Mouse (Mus musculus): ENCODE measurements around the gene Jpt1. TPM values are rescaled to one million over a fixed set of nuclear protein-coding genes. Genes with fewer than 3 reads are reported as not detected.
"Not testable (repeated sequence)": the region's sequence is repeated elsewhere in the genome, so short reads cannot be mapped to it uniquely, and the experiment has no call there.

Gene Jpt1
- polyA plus RNA-seq, 1 experiment, result 430 TPM

DNA sequence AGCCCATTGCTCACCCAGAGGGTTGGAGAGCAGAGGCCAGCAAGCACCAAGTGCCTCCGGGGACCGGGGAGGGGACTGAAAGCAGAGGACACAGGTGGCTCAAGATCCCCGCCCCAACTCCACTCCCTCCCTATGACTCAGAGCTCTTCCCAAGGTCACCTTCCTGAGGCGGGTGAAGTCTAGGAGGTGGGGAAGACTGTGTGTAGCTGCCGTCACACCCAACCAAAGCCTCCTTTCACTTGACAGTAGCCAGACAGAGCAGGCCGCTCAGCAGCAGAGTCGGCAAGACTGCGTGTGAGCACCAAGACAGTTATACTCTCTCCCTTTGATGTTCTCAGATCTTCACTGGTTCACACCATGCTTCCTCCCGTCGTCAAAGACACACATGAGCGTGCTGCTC, 50.8 kb downstream of the Jpt1 start:
- peak; percentile 94 for TF ChIP-seq POLR2A (IDR thresholded peaks at IDR 0.05; ENCODE audit: low read depth, low read length)
- no peak for TF ChIP-seq CTCF (IDR thresholded peaks at IDR 0.05; ENCODE audit: extremely low read depth, insufficient read length, insufficient replicate concordance, low read depth, low read length)
- 20% methylated on average over 11 of the region's 11 CpGs for WGBS
- no peaks in the 10 kb centered on the region for H3K27me3 ChIP-seq (ENCODE audit: control insufficient read depth, insufficient read depth, low read length)
- peak overlapping the region; percentile 77 for H3K4me3 ChIP-seq (ENCODE audit: low read depth, low read length)
- peaks cover 23% of the 10 kb centered on the region for H3K36me3 ChIP-seq (ENCODE audit: control insufficient read depth, insufficient read depth, low read length)
- peak overlapping the region; percentile 97 for H3K27ac ChIP-seq (ENCODE audit: insufficient read depth, low read depth, low read length)
- H3K4me1 ChIP-seq (ENCODE audit: control insufficient read depth, insufficient read depth, insufficient read length, low read length), result peaks cover 16% of the 10 kb centered on the region

DNA sequence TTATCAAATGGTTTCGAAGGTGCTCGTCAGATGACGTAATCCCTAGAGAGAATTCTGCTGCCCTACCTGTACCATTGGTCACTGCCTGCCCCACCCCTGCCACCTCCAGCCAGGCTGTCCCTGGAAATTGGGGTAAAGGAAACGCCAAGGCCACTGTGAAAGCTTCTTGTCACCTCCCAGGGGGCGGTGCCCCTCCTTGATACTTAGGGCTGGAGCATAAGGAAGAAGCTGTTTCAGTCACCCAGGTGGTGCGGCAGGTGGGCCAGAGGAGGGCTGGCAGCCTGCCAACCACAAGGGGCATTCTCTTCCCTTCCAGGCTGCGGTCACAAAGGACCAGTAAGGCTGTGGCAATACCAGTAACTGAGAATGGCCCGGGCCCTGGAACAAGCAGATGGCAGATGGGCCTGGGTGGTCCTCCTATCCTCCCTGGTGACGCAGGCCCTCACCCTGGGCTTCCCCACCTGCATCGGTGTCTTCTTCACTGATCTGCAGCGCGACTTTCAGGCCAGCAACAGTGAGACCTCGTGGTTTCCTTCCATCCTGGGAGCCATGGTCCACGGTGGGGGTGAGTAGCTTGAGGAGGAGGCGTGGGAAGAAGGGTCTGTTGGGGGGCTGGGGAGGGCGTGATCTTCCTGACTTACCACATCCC, 51.8 kb downstream of the Jpt1 start, which contains the start of gene Slc16a5:
TSS of gene Slc16a5 (plus strand) at position 232 of the 649 bp plus-strand sequence.
- TF ChIP-seq CTCF (IDR thresholded peaks at IDR 0.05; ENCODE audit: extremely low read depth, insufficient read length, insufficient replicate concordance, low read depth, low read length), result no peak
- peak; percentile 91 for TF ChIP-seq POLR2A (IDR thresholded peaks at IDR 0.05; ENCODE audit: low read depth, low read length)
- WGBS, result 26% methylated on average over 16 of the region's 16 CpGs
- peak within 1 kb of the TSS; percentile 77 for H3K4me3 ChIP-seq (ENCODE audit: low read depth, low read length)
- H3K27me3 ChIP-seq (ENCODE audit: control insufficient read depth, insufficient read depth, low read length), result no peaks in the 10 kb centered on the region
- H3K4me1 ChIP-seq (ENCODE audit: control insufficient read depth, insufficient read depth, insufficient read length, low read length), result peaks cover 23% of the 10 kb centered on the region
- H3K27ac ChIP-seq (ENCODE audit: insufficient read depth, low read depth, low read length), result peak within 1 kb of the TSS; percentile 97
- peaks cover 20% of the 10 kb centered on the region for H3K36me3 ChIP-seq (ENCODE audit: control insufficient read depth, insufficient read depth, low read length)

DNA sequence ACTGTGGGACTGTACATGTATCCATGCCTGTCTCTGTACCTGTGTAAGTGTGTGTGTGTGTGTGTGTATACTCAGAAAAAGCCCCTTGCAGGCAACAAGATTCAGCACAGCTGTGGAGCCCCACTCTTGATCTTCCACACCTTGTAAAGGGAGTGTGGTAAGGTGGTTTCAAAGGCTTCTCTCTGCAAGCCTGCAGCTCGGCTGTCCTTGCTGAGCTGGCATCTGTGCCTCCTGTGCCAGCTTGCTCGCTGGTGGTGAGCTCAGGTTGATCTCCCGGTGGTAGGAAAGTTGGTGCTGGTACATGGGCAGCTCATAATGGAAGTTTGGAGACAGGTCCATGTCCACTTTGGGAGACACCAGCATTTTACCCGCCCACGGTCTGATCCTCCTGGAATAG, 52.3 kb downstream of the Jpt1 start:
- Histone ChIP-seq H3K4me1 (ENCODE audit: control insufficient read depth, insufficient read depth, insufficient read length, low read length) (peaks cover 28% of the 10 kb centered on the region), H3K27me3 (ENCODE audit: control insufficient read depth, insufficient read depth, low read length) (no peaks in the 10 kb centered on the region), H3K4me3 (ENCODE audit: low read depth, low read length) (peak overlapping the region; percentile 77), H3K27ac (ENCODE audit: insufficient read depth, low read depth, low read length) (peak overlapping the region; percentile 97), H3K36me3 (ENCODE audit: control insufficient read depth, insufficient read depth, low read length) (peaks cover 17% of the 10 kb centered on the region)
- TF ChIP-seq CTCF (IDR thresholded peaks at IDR 0.05; ENCODE audit: extremely low read depth, insufficient read length, insufficient replicate concordance, low read depth, low read length), result no peak
- no peak for TF ChIP-seq POLR2A (IDR thresholded peaks at IDR 0.05; ENCODE audit: low read depth, low read length)
- WGBS, result 27% methylated on average over 5 of the region's 5 CpGs

DNA sequence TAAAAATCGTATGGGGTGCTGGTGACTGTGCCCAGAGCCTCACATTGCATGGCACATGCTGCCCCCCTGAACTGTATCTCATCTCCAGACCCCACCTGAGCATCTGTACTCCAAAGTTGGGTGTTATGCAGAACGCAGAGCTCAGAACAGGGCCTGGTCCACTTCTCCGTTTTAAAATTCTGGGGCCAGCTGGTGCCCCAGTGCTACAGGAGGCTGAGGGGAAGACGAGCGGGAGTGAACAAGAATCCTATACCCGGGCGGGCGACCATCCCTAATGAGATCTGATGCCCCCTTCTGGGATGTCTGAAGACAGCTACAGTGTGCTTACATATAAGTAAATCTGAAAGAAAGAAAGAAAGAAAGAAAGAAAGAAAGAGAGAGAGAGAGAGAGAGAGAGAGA, 53.2 kb downstream of the Jpt1 start:
- Histone ChIP-seq H3K4me3 (ENCODE audit: low read depth, low read length) (no peak overlapping the region), H3K36me3 (ENCODE audit: control insufficient read depth, insufficient read depth, low read length) (peaks cover 11% of the 10 kb centered on the region), H3K27ac (ENCODE audit: insufficient read depth, low read depth, low read length) (no peak overlapping the region), H3K27me3 (ENCODE audit: control insufficient read depth, insufficient read depth, low read length) (no peaks in the 10 kb centered on the region), H3K4me1 (ENCODE audit: control insufficient read depth, insufficient read depth, insufficient read length, low read length) (peaks cover 33% of the 10 kb centered on the region)
- 78% methylated on average over 8 of the region's 8 CpGs for WGBS
- TF ChIP-seq CTCF (IDR thresholded peaks at IDR 0.05; ENCODE audit: extremely low read depth, insufficient read length, insufficient replicate concordance, low read depth, low read length) (no peak), POLR2A (IDR thresholded peaks at IDR 0.05; ENCODE audit: low read depth, low read length) (no peak)

DNA sequence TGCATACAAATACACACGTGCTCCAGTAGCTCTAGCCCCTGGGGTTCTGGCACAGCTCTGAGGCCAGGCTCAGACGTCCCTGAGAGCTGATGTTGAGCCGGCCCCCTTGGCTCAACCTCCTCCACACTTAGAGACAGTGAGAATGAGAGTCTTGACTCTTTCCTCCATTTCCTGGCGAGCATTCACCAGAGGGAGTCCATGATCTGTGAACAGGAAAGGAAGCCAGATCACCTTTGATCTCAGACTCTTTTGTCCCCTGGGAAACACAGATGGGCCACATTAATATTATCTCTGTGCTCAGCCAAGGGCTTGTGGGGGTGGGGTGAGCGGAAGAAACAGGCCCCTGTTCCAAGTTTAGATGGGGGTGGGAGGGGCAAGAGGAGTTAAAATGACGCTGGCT, 56.8 kb downstream of the Jpt1 start:
- H3K36me3 ChIP-seq (ENCODE audit: control insufficient read depth, insufficient read depth, low read length), result no peaks in the 10 kb centered on the region
- peak overlapping the region; percentile 97 for H3K27ac ChIP-seq (ENCODE audit: insufficient read depth, low read depth, low read length)
- H3K4me1 ChIP-seq (ENCODE audit: control insufficient read depth, insufficient read depth, insufficient read length, low read length), result peaks cover 35% of the 10 kb centered on the region
- TF ChIP-seq POLR2A (IDR thresholded peaks at IDR 0.05; ENCODE audit: low read depth, low read length) (no peak), CTCF (IDR thresholded peaks at IDR 0.05; ENCODE audit: extremely low read depth, insufficient read length, insufficient replicate concordance, low read depth, low read length) (no peak)
- WGBS, result 18% methylated on average over 6 of the region's 6 CpGs
- no peaks in the 10 kb centered on the region for H3K27me3 ChIP-seq (ENCODE audit: control insufficient read depth, insufficient read depth, low read length)
- no peak overlapping the region for H3K4me3 ChIP-seq (ENCODE audit: low read depth, low read length)

DNA sequence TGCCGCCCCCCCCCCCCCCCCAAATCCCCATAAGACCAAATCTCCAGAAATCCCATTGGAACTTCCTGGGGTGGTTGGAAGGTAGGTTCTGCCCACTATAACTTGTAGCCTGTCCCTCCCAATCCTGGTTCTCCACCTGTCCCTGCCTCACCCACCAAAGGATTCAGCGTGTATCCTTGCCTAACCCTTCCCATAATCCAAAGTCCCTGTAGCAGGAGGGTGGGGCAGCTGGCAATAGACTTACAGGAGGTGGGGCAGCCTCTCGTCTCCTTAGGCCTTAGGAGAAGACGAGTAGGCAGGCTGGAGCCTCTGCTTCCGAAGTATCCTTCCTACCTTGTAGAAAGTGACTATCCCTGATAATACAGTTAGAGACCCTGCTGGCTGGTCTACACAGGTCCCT, 58.0 kb downstream of the Jpt1 start:
- Histone ChIP-seq H3K4me1 (ENCODE audit: control insufficient read depth, insufficient read depth, insufficient read length, low read length) (peaks cover 46% of the 10 kb centered on the region), H3K27ac (ENCODE audit: insufficient read depth, low read depth, low read length) (peak overlapping the region; percentile 97), H3K4me3 (ENCODE audit: low read depth, low read length) (no peak overlapping the region), H3K27me3 (ENCODE audit: control insufficient read depth, insufficient read depth, low read length) (no peaks in the 10 kb centered on the region), H3K36me3 (ENCODE audit: control insufficient read depth, insufficient read depth, low read length) (no peaks in the 10 kb centered on the region)
- TF ChIP-seq CTCF (IDR thresholded peaks at IDR 0.05; ENCODE audit: extremely low read depth, insufficient read length, insufficient replicate concordance, low read depth, low read length), result no peak
- 28% methylated on average over 5 of the region's 5 CpGs for WGBS

DNA sequence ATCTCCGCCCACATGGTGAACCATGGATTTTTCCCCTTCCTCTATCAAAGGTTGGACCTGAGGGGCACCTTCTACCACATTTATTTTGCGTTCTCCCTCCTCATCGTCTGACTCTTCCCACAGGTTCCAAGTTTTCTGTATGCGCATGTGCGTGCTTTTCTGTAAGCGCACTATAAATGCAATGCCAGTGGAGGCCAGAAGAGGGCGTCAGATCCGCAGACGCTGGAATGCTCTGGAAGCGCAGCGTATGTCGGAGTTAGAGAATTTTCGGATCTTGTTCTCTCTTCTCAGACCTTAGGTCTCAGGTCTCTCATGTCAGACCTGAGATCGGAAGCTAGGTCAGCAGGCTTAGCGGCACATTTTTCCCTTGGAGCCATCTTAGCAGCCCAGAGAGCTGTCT, 58.6 kb downstream of the Jpt1 start:
- H3K36me3 ChIP-seq (ENCODE audit: control insufficient read depth, insufficient read depth, low read length), result no peaks in the 10 kb centered on the region
- TF ChIP-seq CTCF (IDR thresholded peaks at IDR 0.05; ENCODE audit: extremely low read depth, insufficient read length, insufficient replicate concordance, low read depth, low read length), result peak; percentile 55; the same call in 1 of the 2 replicates
- TF ChIP-seq POLR2A (IDR thresholded peaks at IDR 0.05; ENCODE audit: low read depth, low read length), result no peak
- H3K27me3 ChIP-seq (ENCODE audit: control insufficient read depth, insufficient read depth, low read length), result no peaks in the 10 kb centered on the region
- H3K4me3 ChIP-seq (ENCODE audit: low read depth, low read length), result no peak overlapping the region
- H3K27ac ChIP-seq (ENCODE audit: insufficient read depth, low read depth, low read length), result peak overlapping the region; percentile 83
- 87% methylated on average over 15 of the region's 15 CpGs for WGBS
- peaks cover 49% of the 10 kb centered on the region for H3K4me1 ChIP-seq (ENCODE audit: control insufficient read depth, insufficient read depth, insufficient read length, low read length)

DNA sequence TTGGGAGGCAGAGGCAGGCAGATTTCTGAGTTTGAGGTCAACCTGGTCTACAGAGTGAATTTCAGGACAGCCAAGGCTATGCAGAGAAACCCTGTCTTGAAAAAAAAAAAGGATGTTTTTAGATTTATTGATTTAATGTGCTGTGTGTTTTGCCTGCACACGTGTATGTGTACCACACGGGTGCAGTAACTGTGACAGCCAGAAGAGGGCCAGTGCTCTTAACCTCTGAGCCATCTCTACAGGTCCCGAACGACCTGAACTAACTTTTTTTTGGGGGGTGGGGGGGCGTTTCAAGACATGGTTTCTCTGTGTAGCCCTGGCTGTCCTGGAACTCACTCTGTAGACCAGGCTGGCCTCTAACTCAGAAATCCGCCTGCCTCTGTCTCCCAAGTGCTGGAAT, 59.4 kb downstream of the Jpt1 start:
- H3K4me1 ChIP-seq (ENCODE audit: control insufficient read depth, insufficient read depth, insufficient read length, low read length), result peaks cover 55% of the 10 kb centered on the region
- not testable (repeated sequence) for H3K36me3 ChIP-seq (ENCODE audit: control insufficient read depth, insufficient read depth, low read length); H3K4me3 ChIP-seq (ENCODE audit: low read depth, low read length); H3K27ac ChIP-seq (ENCODE audit: insufficient read depth, low read depth, low read length); H3K27me3 ChIP-seq (ENCODE audit: control insufficient read depth, insufficient read depth, low read length)
- WGBS, result 91% methylated on average over 6 of the region's 6 CpGs

Measured in small intestine, adult 2 months (tissue).